Mouse (Mus musculus) forebrain, postnatal 0 days (tissue): ENCODE measurements around the gene Get4. TPM values are rescaled to one million over a fixed set of nuclear protein-coding genes. Genes with fewer than 3 reads are reported as not detected.

Source experiments
- ATAC-seq: fragments of 200-750 bp; cut with Nextera tagmentation; 2 replicates; pipeline ENCODE4 v1.8.0; 2017; ENCODE audit warnings: mild to moderate bottlenecking, moderate library complexity
- DNase-seq: peaks from one replicate; pipeline ENCODE4 v3.0.0-alpha.2; 2015
- H3K27ac ChIP-seq: fragments of 300-500 bp; sonication (generic); 2 replicates; pipeline ENCODE4 v1.5.1; 2014; ENCODE audit warnings: low read depth, mild to moderate bottlenecking, antibody characterized with exemption, low read length, moderate library complexity, mixed read lengths
- H3K27me3 ChIP-seq: fragments of 300-500 bp; sonication (generic); 2 replicates; pipeline ENCODE4 v1.6.1; 2014; ENCODE audit warnings: mild to moderate bottlenecking, low read length, mixed read lengths; ENCODE audit not compliant: insufficient read depth
- H3K36me3 ChIP-seq: fragments of 300-500 bp; sonication (generic); 2 replicates; pipeline ENCODE4 v1.6.1; 2014; ENCODE audit warnings: mild to moderate bottlenecking, moderate library complexity; ENCODE audit not compliant: insufficient read depth
- H3K4me1 ChIP-seq: fragments of 300-500 bp; sonication (generic); 2 replicates; pipeline ENCODE4 v1.6.1; 2014; ENCODE audit warnings: antibody characterized with exemption; ENCODE audit not compliant: insufficient read depth
- H3K4me2 ChIP-seq: fragments of 300-500 bp; sonication (generic); 2 replicates; pipeline ENCODE4 v1.6.1; 2014; ENCODE audit warnings: low read depth, mild to moderate bottlenecking, moderate library complexity
- H3K4me3 ChIP-seq: fragments of 300-500 bp; sonication (generic); 2 replicates; pipeline ENCODE4 v1.5.1; 2014; ENCODE audit warnings: low read depth, low read length, mixed read lengths
- H3K9ac ChIP-seq: fragments of 300-500 bp; sonication (generic); 2 replicates; pipeline ENCODE4 v1.6.1; 2014; ENCODE audit warnings: mild to moderate bottlenecking
- H3K9me3 ChIP-seq: fragments of 300-500 bp; sonication (generic); 2 replicates; pipeline ENCODE4 v1.6.1; 2016; ENCODE audit warnings: low read length
- CTCF ChIP-seq: sonication (generic); IDR thresholded peaks from 2 replicates; pipeline ENCODE4 v1.5.1; 2016; ENCODE audit warnings: antibody characterized with exemption, control low read depth, low read depth
- WGBS: fragments of 180-500 bp; shearing (Covaris S2); extraction: QIAGEN DNeasy Blood & Tissue Kit; methylation state at CpG from one replicate; pipeline ENCODE4 v1.1.7; 2014; 5-methylcytosine and 5-hydroxymethylcytosine counted together
- polyA plus RNA-seq: library from polyadenylated mRNA; unstranded; fragments of >200 nt; fragmentation: Nextera tagmentation; extraction: Ambion mirVana; gene quantifications from 2 replicates; pipeline ENCODE4 v1.2.1, GENCODE M21; 2015
- total RNA-seq: library from RNA; depleted of rRNA; stranded (reverse); fragments of >200 nt; gene quantifications from 2 replicates; pipeline ENCODE4 v1.2.3, GENCODE M21; 2014

The Get4 gene
- total and polyA plus RNA-seq, 2 experiments from 2014 or later = 48.8 to 139 TPM

- H3K9ac ChIP-seq = peak overlapping the region; percentile 74
- WGBS = 6% methylated on average over 6 of the region's 6 CpGs
- H3K36me3 ChIP-seq = peaks cover 27% of the 10 kb centered on the region
- H3K4me3 ChIP-seq = peak overlapping the region; percentile 74
- no peaks in the 10 kb centered on the region for H3K9me3 ChIP-seq
- no peak; the same call in 1 of the 2 replicates for TF ChIP-seq CTCF
- peak overlapping the region; percentile 88 for H3K27ac ChIP-seq
- H3K4me1 ChIP-seq = peaks cover 8% of the 10 kb centered on the region
- DNase-seq = peak; percentile 21
- peak overlapping the region; percentile 94 for H3K4me2 ChIP-seq
- ATAC-seq = no peak
- H3K27me3 ChIP-seq = no peaks in the 10 kb centered on the region
These were observed 1.2 kb downstream of the Get4 start for GRCm38 (mm10) chr5:139253301-139253741.

DNA sequence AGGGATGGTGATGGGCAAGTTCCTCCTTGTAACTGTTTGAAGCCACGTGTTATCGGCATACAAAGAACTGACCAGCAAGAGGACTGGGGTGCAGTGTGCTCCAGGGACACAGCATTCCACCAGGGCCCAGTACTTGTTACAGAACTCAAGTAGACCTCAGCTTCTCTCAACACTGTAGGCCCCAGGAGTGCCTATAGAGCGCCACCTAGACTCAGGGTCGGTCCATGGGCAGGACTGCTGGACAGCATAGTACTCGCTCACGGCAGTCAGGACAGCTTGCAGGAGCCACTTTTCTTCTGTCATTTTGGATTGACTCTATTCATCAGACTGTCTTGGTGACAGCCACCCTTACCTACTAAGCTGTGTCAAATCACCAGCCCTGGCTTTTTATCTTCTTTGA, 2.8 kb downstream of the Get4 start:
- Histone ChIP-seq H3K4me3 (no peak overlapping the region), H3K9me3 (no peaks in the 10 kb centered on the region), H3K4me1 (peaks cover 8% of the 10 kb centered on the region), H3K27me3 (no peaks in the 10 kb centered on the region), H3K27ac (no peak overlapping the region), H3K36me3 (peaks cover 14% of the 10 kb centered on the region; the same call in 1 of the 2 replicates), H3K9ac (no peak overlapping the region), H3K4me2 (no peak overlapping the region)
- no peak for TF ChIP-seq CTCF
- WGBS = 80% methylated on average over 6 of the region's 6 CpGs
- DNase-seq (no peak), ATAC-seq (no peak)

GRCm38 (mm10) chr5:139255777-139256176, 3.7 kb downstream of the Get4 start:
- H3K27ac ChIP-seq = no peak overlapping the region
- WGBS = 91% methylated on average over 6 of the region's 6 CpGs
- no peak for DNase-seq
- H3K4me3 ChIP-seq = no peak overlapping the region
- H3K9ac ChIP-seq = no peak overlapping the region
- H3K4me2 ChIP-seq = no peak overlapping the region
- H3K36me3 ChIP-seq = peaks cover 9% of the 10 kb centered on the region; the same call in 1 of the 2 replicates
- no peaks in the 10 kb centered on the region for H3K27me3 ChIP-seq
- H3K4me1 ChIP-seq = peaks cover 8% of the 10 kb centered on the region
- H3K9me3 ChIP-seq = no peaks in the 10 kb centered on the region
- no peak for ATAC-seq
- no peak for TF ChIP-seq CTCF

GRCm38 (mm10) chr5:139256211-139256765, 4.2 kb downstream of the Get4 start:
- no peak overlapping the region for H3K27ac ChIP-seq
- no peak for TF ChIP-seq CTCF
- H3K4me1 ChIP-seq = peaks cover 8% of the 10 kb centered on the region
- 87% methylated on average over 3 of the region's 3 CpGs for WGBS
- H3K4me3 ChIP-seq = no peak overlapping the region
- H3K27me3 ChIP-seq = no peaks in the 10 kb centered on the region
- H3K9ac ChIP-seq = no peak overlapping the region
- DNase-seq = no peak
- H3K36me3 ChIP-seq = peaks cover 11% of the 10 kb centered on the region; the same call in 1 of the 2 replicates
- H3K4me2 ChIP-seq = no peak overlapping the region
- ATAC-seq = no peak
- H3K9me3 ChIP-seq = no peaks in the 10 kb centered on the region

- H3K4me1 ChIP-seq = peaks cover 8% of the 10 kb centered on the region
- ATAC-seq (no peak), DNase-seq (no peak)
- no peak overlapping the region for H3K4me3 ChIP-seq
- H3K36me3 ChIP-seq = peaks cover 14% of the 10 kb centered on the region
- H3K27me3 ChIP-seq = no peaks in the 10 kb centered on the region
- H3K9ac ChIP-seq = no peak overlapping the region
- H3K9me3 ChIP-seq = no peaks in the 10 kb centered on the region
- no peak for TF ChIP-seq CTCF
- 95% methylated on average over 1 of the region's 1 CpGs for WGBS
- no peak overlapping the region for H3K27ac ChIP-seq
- H3K4me2 ChIP-seq = no peak overlapping the region
These were observed 5.1 kb downstream of the Get4 start for GRCm38 (mm10) chr5:139257265-139257664.

DNA sequence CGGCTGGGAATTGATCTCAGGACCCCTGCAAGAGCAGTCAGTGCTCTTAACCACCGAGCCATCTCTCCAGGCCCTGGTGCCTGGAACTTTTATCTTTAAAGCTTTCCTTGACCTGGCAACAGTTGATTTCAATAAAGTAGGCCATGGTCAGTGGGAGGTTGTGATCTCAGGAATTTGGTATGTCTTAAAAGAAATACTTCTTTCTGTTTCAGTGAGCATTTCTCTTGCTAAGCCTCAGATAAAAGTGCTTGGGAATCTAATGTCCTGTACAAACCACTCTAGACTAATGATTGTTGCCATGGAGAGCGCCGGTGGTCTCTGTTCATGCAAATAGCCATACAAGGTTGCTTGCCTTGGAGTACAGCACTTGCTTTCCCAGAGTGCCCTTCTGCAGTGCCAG, 5.7 kb downstream of the Get4 start:
- whole genome bisulfite sequencing = 65% methylated on average over 4 of the region's 4 CpGs
- no peak for ATAC-seq

GRCm38 (mm10) chr5:139258371-139259035, 6.4 kb downstream of the Get4 start:
- no peaks in the 10 kb centered on the region for H3K27me3 ChIP-seq
- TF ChIP-seq CTCF = no peak
- H3K9me3 ChIP-seq = no peaks in the 10 kb centered on the region
- 88% methylated on average over 8 of the region's 8 CpGs for WGBS
- ATAC-seq = no peak
- H3K27ac ChIP-seq = no peak overlapping the region
- DNase-seq = no peak
- no peak overlapping the region for H3K9ac ChIP-seq
- no peak overlapping the region for H3K4me2 ChIP-seq
- no peak overlapping the region for H3K4me3 ChIP-seq
- H3K4me1 ChIP-seq = peaks cover 2% of the 10 kb centered on the region
- peaks cover 26% of the 10 kb centered on the region for H3K36me3 ChIP-seq

More for the DNA sequence above, 5.7 kb downstream of the Get4 start:
- H3K9ac ChIP-seq = no peak overlapping the region
- TF ChIP-seq CTCF = no peak
- no peak overlapping the region for H3K27ac ChIP-seq
- H3K36me3 ChIP-seq = peaks cover 19% of the 10 kb centered on the region
- no peak overlapping the region for H3K4me3 ChIP-seq
- H3K4me1 ChIP-seq = peaks cover 8% of the 10 kb centered on the region
- DNase-seq = no peak
- no peaks in the 10 kb centered on the region for H3K27me3 ChIP-seq
- no peak overlapping the region for H3K4me2 ChIP-seq
- no peaks in the 10 kb centered on the region for H3K9me3 ChIP-seq
